Mouse (Mus musculus): ENCODE results near the gene Satb2. TPM values are rescaled to one million over a fixed set of nuclear protein-coding genes. Genes with fewer than 3 reads are reported as not detected.

The Satb2 gene
- total and polyA plus RNA-seq, 3 experiments = not detected

GRCm38 (mm10) chr1:56979531-56980395 lies 1.3 kb upstream of the Satb2 start:
- Histone ChIP-seq H3K79me2 (ENCODE audit: control insufficient read depth, insufficient read depth, low read length, poor library complexity) (no peaks in the 10 kb centered on the region), H3K27me3 (ENCODE audit: control insufficient read depth in 1 of 2, insufficient read depth in 2 of 2, low read length in 2 of 2) (no peaks in the 10 kb centered on the region), H3K36me3 (ENCODE audit: control insufficient read depth in 1 of 2, insufficient read depth in 2 of 2, low read length in 2 of 2) (no peaks in the 10 kb centered on the region), H3K4me3 (ENCODE audit: control insufficient read depth in 1 of 2, insufficient read depth in 1 of 2, low read depth in 2 of 2, low read length in 2 of 2) (no peak overlapping the region), H3K27ac (ENCODE audit: control insufficient read depth, low read depth, low read length) (no peak overlapping the region), H3K9ac (ENCODE audit: control insufficient read depth, low read depth, low read length, poor library complexity, severe bottlenecking) (no peak overlapping the region), H3K9me3 (replicated peaks; ENCODE audit: insufficient read depth, low read length) (no peaks in the 10 kb centered on the region), H3K4me1 (ENCODE audit: control insufficient read depth in 1 of 2, insufficient read depth in 2 of 2, low read length in 2 of 2) (no peaks in the 10 kb centered on the region)
- TF ChIP-seq BHLHE40 (IDR thresholded peaks at IDR 0.05; ENCODE audit: borderline replicate concordance, low read depth, low read length) (no peak), CHD1 (IDR thresholded peaks at IDR 0.05; ENCODE audit: low read depth, low read length) (no peak), USF1 (IDR thresholded peaks at IDR 0.05; ENCODE audit: low read depth, low read length) (no peak), NRF1 (IDR thresholded peaks at IDR 0.05; ENCODE audit: insufficient read depth, low read depth, low read length, poor library complexity, severe bottlenecking) (no peak), MAZ (IDR thresholded peaks at IDR 0.05; ENCODE audit: low read depth, low read length) (no peak), MXI1 (IDR thresholded peaks at IDR 0.05; ENCODE audit: low read depth, low read length) (no peak), RCOR1 (IDR thresholded peaks at IDR 0.05; ENCODE audit: low read depth, low read length) (no peak), TCF12 (IDR thresholded peaks at IDR 0.05; ENCODE audit: low read depth, low read length) (no peak), ZMIZ1 (IDR thresholded peaks at IDR 0.05; ENCODE audit: low read depth, low read length) (no peak), POLR2AphosphoS2 (IDR thresholded peaks at IDR 0.05; ENCODE audit: low read length) (no peak), ZNF384 (IDR thresholded peaks at IDR 0.05; ENCODE audit: low read depth, low read length) (no peak), CHD2 (IDR thresholded peaks at IDR 0.05; ENCODE audit: low read length) (no peak), MYC (IDR thresholded peaks at IDR 0.05; ENCODE audit: low read depth, low read length) (no peak), MYB (IDR thresholded peaks at IDR 0.05; ENCODE audit: low read depth, low read length) (no peak), EP300 (IDR thresholded peaks at IDR 0.05; ENCODE audit: low read depth in 1 of 2, low read length in 2 of 2) (no peak), POLR2AphosphoS5 (IDR thresholded peaks at IDR 0.05; ENCODE audit: borderline replicate concordance, low read depth, low read length) (no peak)
- DNase-seq (ENCODE audit: low read depth, low spot score) = no peak

GRCm38 (mm10) chr1:56977201-56978100 lies 999 bp downstream of the Satb2 start:
- H3K9ac ChIP-seq (ENCODE audit: control insufficient read depth, low read depth, low read length, poor library complexity, severe bottlenecking) = no peak overlapping the region
- H3K27me3 ChIP-seq (ENCODE audit: control insufficient read depth in 1 of 2, insufficient read depth in 2 of 2, low read length in 2 of 2) = no peaks in the 10 kb centered on the region
- H3K4me1 ChIP-seq (ENCODE audit: control insufficient read depth in 1 of 2, insufficient read depth in 2 of 2, low read length in 2 of 2) = no peaks in the 10 kb centered on the region
- H3K4me3 ChIP-seq (ENCODE audit: control insufficient read depth in 1 of 2, insufficient read depth in 1 of 2, low read depth in 2 of 2, low read length in 2 of 2) = no peak overlapping the region
- H3K79me2 ChIP-seq (ENCODE audit: control insufficient read depth, insufficient read depth, low read length, poor library complexity) = no peaks in the 10 kb centered on the region
- H3K27ac ChIP-seq (ENCODE audit: control insufficient read depth, low read depth, low read length) = no peak overlapping the region
- no peaks in the 10 kb centered on the region for H3K9me3 ChIP-seq (replicated peaks; ENCODE audit: insufficient read depth, low read length)
- no peak for DNase-seq (ENCODE audit: low read depth, low spot score)
- no peaks in the 10 kb centered on the region for H3K36me3 ChIP-seq (ENCODE audit: control insufficient read depth in 1 of 2, insufficient read depth in 2 of 2, low read length in 2 of 2)
- TF ChIP-seq MEF2A (IDR thresholded peaks at IDR 0.05; ENCODE audit: extremely low read depth, insufficient replicate concordance, low read depth, low read length, poor library complexity, severe bottlenecking) = no peak
- TF ChIP-seq POLR2AphosphoS5 (IDR thresholded peaks at IDR 0.05; ENCODE audit: borderline replicate concordance, low read depth, low read length) = no peak
- TF ChIP-seq HCFC1 (IDR thresholded peaks at IDR 0.05; ENCODE audit: low read depth, low read length) = no peak
- TF ChIP-seq EP300 (IDR thresholded peaks at IDR 0.05; ENCODE audit: low read depth in 1 of 2, low read length in 2 of 2) = no peak
- TF ChIP-seq E2F4 (IDR thresholded peaks at IDR 0.05; ENCODE audit: borderline replicate concordance, low read depth, low read length) = no peak
- TF ChIP-seq MAFK (IDR thresholded peaks at IDR 0.05; ENCODE audit: borderline replicate concordance, low read depth, low read length) = no peak
- TF ChIP-seq JUND (IDR thresholded peaks at IDR 0.05; ENCODE audit: low read depth, low read length) = no peak
- TF ChIP-seq NELFE (IDR thresholded peaks at IDR 0.05; ENCODE audit: low read depth, low read length) = no peak
- TF ChIP-seq USF2 (IDR thresholded peaks at IDR 0.05; ENCODE audit: borderline replicate concordance in 1 of 2, insufficient read depth in 1 of 2, low read depth in 1 of 2, low read length in 2 of 2) = no peak
- TF ChIP-seq ZC3H11A (IDR thresholded peaks at IDR 0.05; ENCODE audit: low read depth, low read length) = no peak
- no peak for TF ChIP-seq NRF1 (IDR thresholded peaks at IDR 0.05; ENCODE audit: insufficient read depth, low read depth, low read length, poor library complexity, severe bottlenecking)
- TF ChIP-seq POLR2AphosphoS2 (IDR thresholded peaks at IDR 0.05; ENCODE audit: low read length) = no peak
- no peak for TF ChIP-seq CHD1 (IDR thresholded peaks at IDR 0.05; ENCODE audit: low read depth, low read length)
- no peak for TF ChIP-seq TBP (IDR thresholded peaks at IDR 0.05; ENCODE audit: low read depth, low read length)
- TF ChIP-seq BHLHE40 (IDR thresholded peaks at IDR 0.05; ENCODE audit: borderline replicate concordance, low read depth, low read length) = no peak
- no peak for TF ChIP-seq SIN3A (IDR thresholded peaks at IDR 0.05; ENCODE audit: low read length)

All from MEL (cell line).